Mouse (Mus musculus): ENCODE measurements around the gene Pinlyp. TPM values are rescaled to one million over a fixed set of nuclear protein-coding genes. Genes with fewer than 3 reads are reported as not detected.

Pinlyp gene
- polyA plus RNA-seq, 1 experiment from 2014 or later = not detected

GRCm38 (mm10) chr7:24572455-24572854 lies 26.5 kb upstream of the Pinlyp start:
- no peak overlapping the region for H3K4me3 ChIP-seq (ENCODE audit: inconsistent target)
- no peaks in the 10 kb centered on the region for H3K79me2 ChIP-seq (ENCODE audit: inconsistent target)
- peaks cover 7% of the 10 kb centered on the region for H3K36me3 ChIP-seq (ENCODE audit: inconsistent target)
- 76% methylated on average over 5 of the region's 5 CpGs for WGBS (ENCODE audit: missing documents)
- H3K27ac ChIP-seq = no peak overlapping the region

- H3K4me3 ChIP-seq (ENCODE audit: inconsistent target) = no peak overlapping the region
- H3K27ac ChIP-seq = no peak overlapping the region
- H3K36me3 ChIP-seq (ENCODE audit: inconsistent target) = peaks cover 17% of the 10 kb centered on the region
- WGBS (ENCODE audit: missing documents) = 89% methylated on average over 4 of the region's 4 CpGs
- no peaks in the 10 kb centered on the region for H3K79me2 ChIP-seq (ENCODE audit: inconsistent target)
Observed at GRCm38 (mm10) chr7:24571071-24571470, 25.2 kb upstream of the Pinlyp start.

GRCm38 (mm10) chr7:24568512-24568911 lies 22.6 kb upstream of the Pinlyp start:
- Histone ChIP-seq H3K79me2 (ENCODE audit: inconsistent target) (no peaks in the 10 kb centered on the region), H3K4me3 (ENCODE audit: inconsistent target) (no peak overlapping the region), H3K36me3 (ENCODE audit: inconsistent target) (peaks cover 17% of the 10 kb centered on the region), H3K27ac (no peak overlapping the region)
- 89% methylated on average over 4 of the region's 4 CpGs for WGBS (ENCODE audit: missing documents)

GRCm38 (mm10) chr7:24566206-24566605 lies 20.3 kb upstream of the Pinlyp start:
- H3K79me2 ChIP-seq (ENCODE audit: inconsistent target) = no peaks in the 10 kb centered on the region
- H3K36me3 ChIP-seq (ENCODE audit: inconsistent target) = peaks cover 17% of the 10 kb centered on the region
- H3K27ac ChIP-seq = no peak overlapping the region
- 92% methylated on average over 9 of the region's 9 CpGs for WGBS (ENCODE audit: missing documents)
- no peak overlapping the region for H3K4me3 ChIP-seq (ENCODE audit: inconsistent target)

GRCm38 (mm10) chr7:24565627-24566026 lies 19.7 kb upstream of the Pinlyp start:
- 92% methylated on average over 11 of the region's 11 CpGs for WGBS (ENCODE audit: missing documents)
- Histone ChIP-seq H3K27ac (no peak overlapping the region), H3K36me3 (ENCODE audit: inconsistent target) (peaks cover 17% of the 10 kb centered on the region), H3K79me2 (ENCODE audit: inconsistent target) (no peaks in the 10 kb centered on the region), H3K4me3 (ENCODE audit: inconsistent target) (no peak overlapping the region)

- no peaks in the 10 kb centered on the region for H3K79me2 ChIP-seq (ENCODE audit: inconsistent target)
- H3K27ac ChIP-seq = no peak overlapping the region
- no peak overlapping the region for H3K4me3 ChIP-seq (ENCODE audit: inconsistent target)
- 62% methylated on average over 6 of the region's 6 CpGs for WGBS (ENCODE audit: missing documents)
- peaks cover 17% of the 10 kb centered on the region for H3K36me3 ChIP-seq (ENCODE audit: inconsistent target)
Observed at GRCm38 (mm10) chr7:24564607-24565265, 18.8 kb upstream of the Pinlyp start.

GRCm38 (mm10) chr7:24563837-24564206 lies 17.9 kb upstream of the Pinlyp start:
- 89% methylated on average over 4 of the region's 4 CpGs for WGBS (ENCODE audit: missing documents)
- no peaks in the 10 kb centered on the region for H3K79me2 ChIP-seq (ENCODE audit: inconsistent target)
- H3K27ac ChIP-seq = no peak overlapping the region
- H3K36me3 ChIP-seq (ENCODE audit: inconsistent target) = peaks cover 17% of the 10 kb centered on the region
- no peak overlapping the region for H3K4me3 ChIP-seq (ENCODE audit: inconsistent target)

DNA sequence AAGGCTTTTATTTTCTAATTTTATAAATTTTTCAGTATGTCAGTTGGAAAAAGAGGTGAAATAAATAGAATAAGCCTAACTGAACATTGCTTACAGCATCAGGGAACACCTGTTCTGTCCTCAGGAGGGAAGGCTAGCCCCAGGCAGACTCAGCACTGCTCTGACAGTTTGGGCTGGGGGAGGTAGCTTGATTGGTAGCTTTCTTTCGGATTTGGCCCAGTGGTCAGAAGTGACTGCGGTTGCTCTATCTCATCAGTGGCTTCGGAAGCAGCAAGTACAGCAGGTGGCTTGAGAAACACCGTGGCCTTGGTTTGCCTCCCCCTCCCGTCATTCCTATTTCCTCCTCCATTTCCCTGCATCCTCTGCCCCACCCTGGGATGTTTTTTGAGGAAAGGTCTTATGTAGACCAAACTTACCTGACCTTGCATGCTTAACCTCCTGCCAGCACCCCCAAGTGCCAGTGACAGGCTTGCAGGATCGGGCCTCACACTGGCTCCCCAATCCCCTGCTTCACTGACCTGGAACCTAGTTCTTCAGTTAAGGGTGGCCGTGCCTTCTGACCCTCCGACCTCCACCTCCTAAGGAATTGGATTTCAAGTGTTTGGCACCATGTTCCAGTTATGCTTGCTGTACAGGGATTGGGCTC lies 17.4 kb upstream of the Pinlyp start:
- Histone ChIP-seq H3K4me3 (ENCODE audit: inconsistent target) (no peak overlapping the region), H3K27ac (no peak overlapping the region), H3K79me2 (ENCODE audit: inconsistent target) (no peaks in the 10 kb centered on the region), H3K36me3 (ENCODE audit: inconsistent target) (peaks cover 17% of the 10 kb centered on the region)
- 97% methylated on average over 8 of the region's 8 CpGs for WGBS (ENCODE audit: missing documents)

DNA sequence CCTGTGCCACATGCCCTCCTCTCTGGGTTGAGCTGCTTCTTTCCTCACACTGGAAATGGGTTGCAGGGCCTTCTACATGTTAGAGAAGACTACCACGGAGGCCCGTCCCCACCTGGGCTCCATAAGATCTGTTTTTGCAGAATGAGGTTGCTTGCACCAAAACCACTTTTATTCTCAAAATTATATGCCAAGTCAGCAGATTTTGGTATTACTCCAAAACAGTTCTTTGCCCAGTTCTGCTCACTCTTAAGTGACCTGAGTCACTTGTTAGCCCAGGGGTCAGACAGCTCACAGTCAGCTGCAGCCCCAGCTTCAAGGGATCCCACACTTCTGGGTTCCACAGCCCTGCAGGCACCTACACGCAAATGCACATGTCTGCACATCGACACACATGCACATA lies 15.5 kb upstream of the Pinlyp start:
- 98% methylated on average over 4 of the region's 4 CpGs for WGBS (ENCODE audit: missing documents)
- Histone ChIP-seq H3K27ac (no peak overlapping the region), H3K4me3 (ENCODE audit: inconsistent target) (no peak overlapping the region), H3K79me2 (ENCODE audit: inconsistent target) (no peaks in the 10 kb centered on the region; the same call in 1 of the 2 replicates), H3K36me3 (ENCODE audit: inconsistent target) (peaks cover under 1% of the 10 kb centered on the region; the same call in 1 of the 2 replicates)

- Histone ChIP-seq H3K36me3 (ENCODE audit: inconsistent target) (0 out of 2 replicates have a peak, but pooled peaks cover 7% of the 10 kb centered on the region), H3K4me3 (ENCODE audit: inconsistent target) (no peak overlapping the region), H3K27ac (no peak overlapping the region), H3K79me2 (ENCODE audit: inconsistent target) (no peaks in the 10 kb centered on the region; the same call in 1 of the 2 replicates)
- 92% methylated on average over 10 of the region's 10 CpGs for WGBS (ENCODE audit: missing documents)
Observed at GRCm38 (mm10) chr7:24555786-24556185, 9.9 kb upstream of the Pinlyp start.

DNA sequence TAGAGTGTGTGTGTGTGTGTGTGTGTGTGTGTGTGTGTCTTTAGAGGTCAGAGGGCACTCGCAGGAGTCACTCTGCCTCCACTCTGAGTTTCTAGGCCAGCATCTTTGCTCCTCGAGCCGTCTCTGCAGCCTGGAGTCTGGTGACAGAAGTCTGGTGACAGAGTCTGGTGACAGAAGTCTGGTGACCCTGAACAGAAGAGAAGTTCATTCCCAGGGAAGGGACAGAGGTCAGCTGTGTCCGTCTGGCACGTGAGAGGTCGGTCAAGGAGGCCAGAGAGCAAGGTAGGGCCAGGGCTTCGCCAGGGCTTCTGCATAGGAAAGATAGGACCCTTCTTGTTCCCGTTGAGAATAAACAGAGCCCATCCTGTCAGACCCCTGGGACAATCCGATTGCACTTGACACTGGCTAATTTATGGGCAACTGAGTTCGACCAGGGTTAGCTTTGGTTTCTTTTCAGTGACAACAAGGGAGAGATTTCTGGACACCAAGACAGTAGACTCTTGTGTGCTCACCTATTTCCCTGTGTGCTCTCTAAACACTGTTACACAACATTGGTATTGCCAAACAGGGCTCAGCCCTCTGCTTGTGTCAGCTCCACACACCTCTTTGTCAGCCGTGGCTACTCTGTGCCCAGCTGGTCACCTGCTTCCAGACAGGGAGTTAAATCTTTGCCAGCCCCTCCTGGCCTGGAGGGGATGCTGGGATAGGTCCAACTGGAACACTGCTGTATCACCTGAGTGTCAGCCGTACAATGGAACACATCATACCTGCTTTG lies 6.3 kb upstream of the Pinlyp start:
- Histone ChIP-seq H3K79me2 (ENCODE audit: inconsistent target) (peaks cover 11% of the 10 kb centered on the region), H3K4me3 (ENCODE audit: inconsistent target) (no peak overlapping the region), H3K36me3 (ENCODE audit: inconsistent target) (0 out of 2 replicates have a peak, but pooled peaks cover 7% of the 10 kb centered on the region), H3K27ac (no peak overlapping the region)
- 80% methylated on average over 12 of the region's 12 CpGs for WGBS (ENCODE audit: missing documents)

GRCm38 (mm10) chr7:24547534-24548036 lies 1.7 kb upstream of the Pinlyp start:
- Histone ChIP-seq H3K36me3 (ENCODE audit: inconsistent target) (no peaks in the 10 kb centered on the region), H3K79me2 (ENCODE audit: inconsistent target) (peaks cover 12% of the 10 kb centered on the region), H3K4me3 (ENCODE audit: inconsistent target) (peak overlapping the region; percentile 75), H3K27ac (peak overlapping the region; percentile 33)
- WGBS (ENCODE audit: missing documents) = 35% methylated on average over 12 of the region's 13 CpGs

GRCm38 (mm10) chr7:24546634-24547389 lies 894 bp upstream of the Pinlyp start:
- H3K27ac ChIP-seq = peak overlapping the region; percentile 46
- peak overlapping the region; percentile 75 for H3K4me3 ChIP-seq (ENCODE audit: inconsistent target)
- no peaks in the 10 kb centered on the region for H3K36me3 ChIP-seq (ENCODE audit: inconsistent target)
- peaks cover 12% of the 10 kb centered on the region for H3K79me2 ChIP-seq (ENCODE audit: inconsistent target)
- WGBS (ENCODE audit: missing documents) = under 1% methylated on average over 57 of the region's 57 CpGs

DNA sequence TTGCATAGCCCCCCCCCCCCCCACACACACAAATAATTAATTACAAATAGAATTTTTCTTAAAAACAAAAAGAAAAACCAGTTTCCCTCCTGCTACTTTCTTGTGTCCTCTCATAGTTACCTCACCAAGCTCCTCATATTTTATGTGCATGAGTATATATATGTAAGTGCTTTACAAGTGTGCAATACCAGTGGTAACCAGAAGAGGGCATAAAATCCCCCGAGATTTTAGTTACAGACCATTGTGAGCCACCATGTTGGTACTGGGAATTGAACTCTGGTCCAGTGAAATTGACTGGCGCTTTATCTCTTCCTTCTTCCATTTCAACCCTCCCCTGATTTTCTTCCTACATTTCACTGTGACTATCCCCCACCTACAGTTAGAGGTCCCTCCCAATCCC lies 1.4 kb downstream of the Pinlyp start:
- WGBS (ENCODE audit: missing documents) = 93% methylated on average over 2 of the region's 2 CpGs
- Histone ChIP-seq H3K36me3 (ENCODE audit: inconsistent target) (no peaks in the 10 kb centered on the region), H3K27ac (no peak overlapping the region)

More for the DNA sequence above, 1.4 kb downstream of the Pinlyp start:
- Histone ChIP-seq H3K79me2 (ENCODE audit: inconsistent target) (peaks cover 12% of the 10 kb centered on the region), H3K4me3 (ENCODE audit: inconsistent target) (no peak overlapping the region)
